Mouse (Mus musculus): ENCODE measurements around the gene Gadd45g. TPM values are rescaled to one million over a fixed set of nuclear protein-coding genes. Genes with fewer than 3 reads are reported as not detected.
"Not testable (repeated sequence)": the region's sequence is repeated elsewhere in the genome, so short reads cannot be mapped to it uniquely, and the experiment has no call there.

Gene Gadd45g
- total RNA-seq, 1 experiment from 2014 or later, result 15.2 TPM

GRCm38 (mm10) chr13:51834024-51834423 is 12.5 kb upstream of the Gadd45g start:
- not testable (repeated sequence) for DNase-seq

- DNase-seq, result no peak
Observed at GRCm38 (mm10) chr13:51834520-51834919, 12.0 kb upstream of the Gadd45g start.

- DNase-seq, result not testable (repeated sequence)
Observed at GRCm38 (mm10) chr13:51835208-51835607, 11.3 kb upstream of the Gadd45g start.

GRCm38 (mm10) chr13:51837402-51837801 is 9.1 kb upstream of the Gadd45g start:
- DNase-seq, result no peak

GRCm38 (mm10) chr13:51839250-51840026 is 7.0 kb upstream of the Gadd45g start:
- DNase-seq, result peak; percentile 22

GRCm38 (mm10) chr13:51840702-51841101 is 5.8 kb upstream of the Gadd45g start:
- no peak for DNase-seq

- no peak for DNase-seq
Observed at GRCm38 (mm10) chr13:51841541-51842115, 4.8 kb upstream of the Gadd45g start.

- no peak for DNase-seq
Observed at GRCm38 (mm10) chr13:51842191-51842590, 4.3 kb upstream of the Gadd45g start.

GRCm38 (mm10) chr13:51842773-51843172 is 3.7 kb upstream of the Gadd45g start:
- no peak for DNase-seq

GRCm38 (mm10) chr13:51843298-51843697 is 3.2 kb upstream of the Gadd45g start:
- DNase-seq, result no peak

- no peak for DNase-seq
Observed at GRCm38 (mm10) chr13:51844118-51844517, 2.4 kb upstream of the Gadd45g start.

- DNase-seq, result peak; percentile 74
Observed at GRCm38 (mm10) chr13:51844661-51845060, 1.8 kb upstream of the Gadd45g start.

GRCm38 (mm10) chr13:51845072-51845471 is 1.4 kb upstream of the Gadd45g start:
- no peak for DNase-seq

GRCm38 (mm10) chr13:51845591-51846191 is 787 bp upstream of the Gadd45g start:
- peak; percentile 91 for DNase-seq

GRCm38 (mm10) chr13:51846868-51847793 is 653 bp downstream of the Gadd45g start:
- peak; percentile 81 for DNase-seq

GRCm38 (mm10) chr13:51847979-51848480 is 1.6 kb downstream of the Gadd45g start:
- DNase-seq, result peak; percentile 75

GRCm38 (mm10) chr13:51848481-51849240 is 2.2 kb downstream of the Gadd45g start:
- peak; percentile 40 for DNase-seq

- DNase-seq, result peak; percentile 58
Observed at GRCm38 (mm10) chr13:51849241-51850033, 3.0 kb downstream of the Gadd45g start.

- DNase-seq, result no peak
Observed at GRCm38 (mm10) chr13:51850565-51850964, 4.1 kb downstream of the Gadd45g start.

GRCm38 (mm10) chr13:51852560-51853190 is 6.2 kb downstream of the Gadd45g start:
- no peak for DNase-seq

All from adrenal gland, postnatal 25 days (tissue).